Mouse (Mus musculus): ENCODE data around the gene Mlst8.

GRCm38 (mm10) chr17:24477053-24477984, 1.6 kb downstream of the Mlst8 start:
- TF ChIP-seq CTCF (IDR thresholded peaks at IDR 0.05; ENCODE audit: extremely low read depth, insufficient read length, insufficient replicate concordance, low read depth, low read length) (no peak), POLR2A (IDR thresholded peaks at IDR 0.05; ENCODE audit: low read depth, low read length) (no peak)
